Mouse (Mus musculus) intestine, embryonic 15.5 days (tissue): ENCODE measurements at regions not wholly inside any gene's neighbourhood (a gene's known extent, or its start where the extent isn't known, plus 50 kb on each side); places are given as distances from the start of the nearest gene placed in this dataset.

Experiments used
- ATAC-seq: fragments of 200-750 bp; cut with Nextera tagmentation; 2 replicates; pipeline ENCODE4 v1.8.0; 2017; ENCODE audit warnings: moderate TSS enrichment, moderate library complexity
- H3K27ac ChIP-seq: fragments of 300-500 bp; sonication (generic); 2 replicates; pipeline ENCODE4 v1.5.1; 2015; ENCODE audit warnings: mild to moderate bottlenecking, inconsistent platforms
- H3K27me3 ChIP-seq: fragments of 300-500 bp; sonication (generic); replicated peaks from 2 replicates; pipeline ENCODE4 v1.6.1; 2015; ENCODE audit warnings: inconsistent platforms
- H3K36me3 ChIP-seq: fragments of 300-500 bp; sonication (generic); 2 replicates; pipeline ENCODE4 v1.6.1; 2015; ENCODE audit warnings: inconsistent platforms
- H3K4me1 ChIP-seq: fragments of 300-500 bp; sonication (generic); replicated peaks from 2 replicates; pipeline ENCODE4 v1.6.1; 2015; ENCODE audit warnings: inconsistent platforms
- H3K4me2 ChIP-seq: fragments of 300-500 bp; sonication (generic); replicated peaks from 2 replicates; pipeline ENCODE4 v1.6.1; 2015; ENCODE audit warnings: mild to moderate bottlenecking, inconsistent platforms
- H3K4me3 ChIP-seq: fragments of 300-500 bp; sonication (generic); replicated peaks from 2 replicates; pipeline ENCODE4 v1.5.1; 2015; ENCODE audit warnings: inconsistent platforms
- H3K9ac ChIP-seq: fragments of 300-500 bp; sonication (generic); 2 replicates; pipeline ENCODE4 v1.6.1; 2015; ENCODE audit warnings: inconsistent platforms
- H3K9me3 ChIP-seq: fragments of 300-500 bp; sonication (generic); 2 replicates; pipeline ENCODE4 v1.6.1; 2016; ENCODE audit warnings: inconsistent platforms
- WGBS: fragments of 180-500 bp; shearing (Covaris S2); methylation state at CpG from one replicate; pipeline ENCODE4 v1.1.7; 2015; 5-methylcytosine and 5-hydroxymethylcytosine counted together

DNA sequence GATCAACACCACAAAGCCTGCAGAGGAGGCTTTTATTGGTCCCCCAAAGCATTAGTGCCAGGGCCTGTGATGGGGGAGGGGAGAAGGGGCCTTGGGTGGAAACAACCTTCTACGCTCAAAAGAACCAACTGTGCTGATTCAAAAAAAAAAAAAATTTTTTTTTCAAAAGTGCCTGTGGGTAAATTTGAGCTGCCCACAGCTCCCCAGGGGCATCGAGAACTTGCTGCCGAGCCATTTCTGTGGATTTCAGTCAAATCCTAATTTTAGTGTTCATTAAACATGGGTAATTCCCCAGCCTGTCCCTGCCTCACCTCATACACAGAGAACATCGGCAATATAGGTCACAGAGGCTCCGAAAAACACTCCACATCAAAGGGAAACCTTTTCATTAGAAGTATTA, 161.2 kb upstream of the Dynlrb2 start:
- H3K4me2 ChIP-seq, result no peak overlapping the region
- no peak overlapping the region for H3K9ac ChIP-seq
- no peaks in the 10 kb centered on the region for H3K27me3 ChIP-seq
- no peaks in the 10 kb centered on the region for H3K9me3 ChIP-seq
- no peaks in the 10 kb centered on the region for H3K36me3 ChIP-seq
- WGBS, result 86% methylated on average over 5 of the region's 5 CpGs
- H3K4me3 ChIP-seq, result no peak overlapping the region
- no peak for ATAC-seq
- no peaks in the 10 kb centered on the region for H3K4me1 ChIP-seq
- H3K27ac ChIP-seq, result no peak overlapping the region

DNA sequence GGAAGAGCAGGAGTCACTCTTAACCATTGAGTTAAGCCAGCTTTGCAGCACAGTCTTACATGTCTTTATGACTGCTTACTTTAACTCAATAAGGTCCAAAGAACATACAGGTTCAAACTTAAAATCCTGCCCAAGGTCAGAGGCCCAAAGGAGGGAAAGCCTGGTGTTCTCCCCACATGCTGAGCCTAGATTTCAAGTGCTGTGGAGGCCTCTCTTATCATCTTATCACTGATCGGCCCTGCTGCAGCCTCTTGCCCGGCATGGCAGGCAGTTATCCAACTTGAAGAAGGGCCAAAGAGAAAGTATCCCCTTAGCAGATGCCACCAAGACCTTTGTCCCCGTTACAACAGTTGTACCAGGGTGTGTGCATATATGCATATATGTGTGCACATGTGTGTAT, 170.0 kb upstream of the Dynlrb2 start:
- Histone ChIP-seq H3K36me3 (no peaks in the 10 kb centered on the region), H3K27ac (0 out of 2 replicates have a peak overlapping the region, but pooled peaks have one; percentile 27), H3K27me3 (no peaks in the 10 kb centered on the region), H3K4me3 (no peak overlapping the region), H3K9ac (no peak overlapping the region), H3K4me2 (no peak overlapping the region), H3K9me3 (no peaks in the 10 kb centered on the region), H3K4me1 (no peaks in the 10 kb centered on the region)
- peak; percentile 86 for ATAC-seq
- 50% methylated on average over 3 of the region's 3 CpGs for WGBS

DNA sequence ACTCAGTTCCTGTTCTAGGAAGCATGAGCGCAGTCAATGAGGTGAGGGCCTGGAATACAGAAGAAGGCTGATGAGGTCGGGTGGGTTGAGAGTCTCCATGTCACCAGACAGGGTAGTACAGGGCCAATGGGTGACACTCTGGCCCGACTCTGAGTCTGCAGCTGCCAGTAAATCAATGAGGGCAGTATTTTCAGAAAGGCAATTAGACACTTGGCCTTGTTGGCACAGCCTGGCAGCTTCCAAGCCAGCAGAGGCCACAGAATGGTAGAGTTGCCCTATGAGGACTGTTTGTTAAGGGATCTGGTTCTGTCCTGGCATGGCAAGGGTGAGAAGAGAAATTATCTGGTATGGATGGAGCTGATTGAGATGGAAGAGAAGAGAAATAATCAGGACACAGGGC, 170.7 kb upstream of the Dynlrb2 start:
- no peaks in the 10 kb centered on the region for H3K4me1 ChIP-seq
- 0 out of 2 replicates have a peak, but pooled peaks have one; percentile 10 for ATAC-seq
- 78% methylated on average over 3 of the region's 3 CpGs for WGBS

DNA sequence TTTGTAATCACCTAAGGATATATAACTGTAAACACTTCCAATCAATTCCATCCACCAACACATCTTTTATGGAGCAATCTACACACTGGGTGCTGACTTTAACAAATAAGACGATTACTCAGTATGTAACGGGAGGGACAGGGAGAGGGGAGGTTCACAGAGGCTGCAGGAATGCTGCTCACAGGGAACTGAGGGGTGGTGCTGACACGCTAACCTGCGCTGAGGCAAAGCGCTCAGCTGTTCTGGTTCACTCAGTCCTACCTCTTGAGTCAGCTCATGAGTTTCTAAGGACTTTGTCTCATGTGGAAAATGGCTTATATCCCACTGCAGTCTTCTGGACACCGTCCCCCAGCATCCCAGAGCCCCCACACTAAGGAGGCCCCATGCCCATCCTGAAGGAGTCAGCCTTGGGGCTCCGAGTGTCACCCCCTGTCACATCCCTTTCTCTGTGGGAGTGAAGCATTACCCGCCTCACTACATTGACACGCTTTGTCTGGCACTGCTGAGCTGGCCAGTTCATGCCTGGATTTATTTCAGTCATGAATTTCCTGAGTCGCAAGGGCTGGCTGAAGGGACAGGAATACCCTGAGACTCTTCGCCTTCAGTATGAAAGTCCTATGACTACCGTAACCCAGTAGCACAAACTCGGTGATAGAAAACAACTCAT, 184.6 kb upstream of the Dynlrb2 start:
- Histone ChIP-seq H3K4me2 (no peak overlapping the region), H3K27me3 (no peaks in the 10 kb centered on the region), H3K4me1 (no peaks in the 10 kb centered on the region), H3K36me3 (no peaks in the 10 kb centered on the region), H3K9me3 (no peaks in the 10 kb centered on the region), H3K4me3 (no peak overlapping the region), H3K9ac (no peak overlapping the region), H3K27ac (no peak overlapping the region)
- WGBS, result 84% methylated on average over 13 of the region's 13 CpGs
- no peak for ATAC-seq

More for the DNA sequence above, 170.7 kb upstream of the Dynlrb2 start:
- H3K9me3 ChIP-seq, result no peaks in the 10 kb centered on the region
- no peaks in the 10 kb centered on the region for H3K27me3 ChIP-seq
- H3K4me2 ChIP-seq, result no peak overlapping the region
- H3K27ac ChIP-seq, result no peak overlapping the region
- no peak overlapping the region for H3K9ac ChIP-seq
- H3K4me3 ChIP-seq, result no peak overlapping the region
- H3K36me3 ChIP-seq, result no peaks in the 10 kb centered on the region

DNA sequence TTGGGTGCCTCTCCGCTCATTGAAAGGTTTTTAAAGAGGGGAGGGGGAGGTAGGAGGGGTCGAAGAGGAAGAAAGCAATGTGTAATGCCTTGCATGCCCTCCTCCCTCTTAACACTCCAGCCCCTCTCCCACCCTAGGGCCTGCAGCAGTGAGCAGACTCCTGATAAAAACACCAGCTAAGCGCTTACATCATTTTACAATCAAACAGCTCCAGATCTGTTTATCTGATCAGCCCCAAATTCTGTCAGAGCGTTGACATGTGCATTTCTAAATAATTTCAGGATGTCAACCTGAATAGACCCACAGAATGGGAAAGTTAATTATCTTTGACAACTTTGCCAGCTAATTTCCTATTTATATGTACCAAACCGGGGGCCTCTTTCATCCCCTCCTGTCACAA, 189.4 kb upstream of the Dynlrb2 start:
- H3K9me3 ChIP-seq, result no peaks in the 10 kb centered on the region

DNA sequence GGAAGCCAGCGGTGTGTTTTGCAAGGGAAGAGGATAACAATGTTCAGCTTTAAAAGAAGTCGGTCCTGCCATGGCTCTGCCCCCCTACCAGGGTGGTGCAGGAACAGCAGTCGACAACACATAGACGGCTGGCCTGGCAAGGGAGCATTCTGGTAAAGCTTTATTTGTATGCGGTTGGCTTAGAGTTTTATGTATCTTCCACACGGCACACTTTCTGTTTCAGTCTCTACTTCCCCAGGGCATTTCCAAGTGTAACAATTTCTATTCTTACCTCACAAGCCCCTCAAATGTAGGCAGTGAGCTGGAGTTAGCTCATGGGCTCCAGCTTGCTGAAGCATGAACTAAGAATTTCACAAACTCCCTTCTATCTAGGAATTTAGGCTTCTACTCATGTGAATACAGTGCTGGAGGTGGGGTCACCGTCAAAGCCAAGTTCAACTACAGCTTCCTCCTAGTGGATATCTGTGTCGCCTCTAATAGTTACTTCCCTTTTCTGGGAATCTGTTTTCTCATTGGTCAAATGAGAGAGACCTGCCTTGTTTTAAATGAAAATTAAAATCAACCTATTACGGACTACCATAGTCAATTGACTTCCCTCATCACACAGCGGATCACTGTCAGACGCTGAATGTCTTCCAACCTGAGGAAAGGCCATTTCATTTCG, 190.2 kb upstream of the Dynlrb2 start:
- H3K27me3 ChIP-seq, result no peaks in the 10 kb centered on the region
- H3K9ac ChIP-seq, result no peak overlapping the region
- H3K9me3 ChIP-seq, result no peaks in the 10 kb centered on the region
- H3K4me3 ChIP-seq, result no peak overlapping the region
- no peaks in the 10 kb centered on the region for H3K4me1 ChIP-seq
- H3K36me3 ChIP-seq, result no peaks in the 10 kb centered on the region
- H3K4me2 ChIP-seq, result no peak overlapping the region
- H3K27ac ChIP-seq, result no peak overlapping the region
- WGBS, result 91% methylated on average over 12 of the region's 12 CpGs
- no peak for ATAC-seq

More for the DNA sequence above, 189.4 kb upstream of the Dynlrb2 start:
- Histone ChIP-seq H3K9ac (no peak overlapping the region), H3K36me3 (no peaks in the 10 kb centered on the region), H3K4me2 (no peak overlapping the region), H3K27ac (no peak overlapping the region), H3K4me3 (no peak overlapping the region), H3K4me1 (no peaks in the 10 kb centered on the region), H3K27me3 (no peaks in the 10 kb centered on the region)
- ATAC-seq, result no peak
- 39% methylated on average over 5 of the region's 5 CpGs for WGBS

DNA sequence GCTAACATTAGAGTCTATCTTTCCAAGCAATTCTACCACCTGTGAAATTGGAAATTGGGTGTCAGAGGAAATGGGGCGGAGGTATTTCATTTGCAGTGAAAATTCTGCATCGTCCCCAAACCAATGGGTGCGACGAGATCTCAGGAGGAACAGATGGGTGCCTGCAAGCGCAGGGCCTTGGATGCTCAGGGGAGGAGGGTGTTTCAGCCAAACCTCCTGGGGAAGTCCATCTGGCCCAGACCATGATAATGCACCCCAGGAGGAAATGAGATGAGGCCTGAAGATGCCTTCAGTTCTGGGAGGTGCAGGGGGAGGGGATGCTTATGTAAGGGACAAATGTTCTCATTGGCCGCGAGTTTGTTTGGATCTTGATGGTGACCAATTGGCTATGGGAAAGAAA, 205.9 kb upstream of the Dynlrb2 start:
- WGBS, result 92% methylated on average over 7 of the region's 7 CpGs

DNA sequence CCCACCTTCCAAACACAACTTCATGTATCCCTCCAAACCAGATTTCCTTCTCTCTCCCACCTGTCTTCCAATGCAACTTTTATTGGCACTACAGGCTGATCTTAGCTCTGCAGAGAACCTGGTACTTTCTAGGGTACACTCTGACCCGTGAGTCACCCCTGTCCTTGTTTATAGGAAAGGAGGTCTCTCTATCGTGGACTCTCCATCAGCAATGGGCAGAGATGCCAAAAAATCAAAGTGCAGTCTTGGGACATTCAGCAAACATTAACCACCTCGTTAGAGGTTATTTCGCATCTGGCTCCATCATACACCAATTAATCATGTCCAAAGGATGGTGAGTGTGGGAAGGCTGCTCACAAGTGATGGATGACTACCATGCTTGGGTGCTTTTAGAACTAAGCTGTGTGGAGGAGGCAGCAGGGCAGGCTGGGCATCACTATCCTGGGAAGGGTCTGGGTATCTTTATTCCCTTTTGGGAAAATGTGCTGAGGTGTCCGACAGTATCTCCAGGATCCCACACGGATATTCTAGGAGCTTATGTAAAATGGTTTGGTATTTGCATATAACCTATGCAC, 214.0 kb upstream of the Dynlrb2 start:
- H3K27me3 ChIP-seq, result no peaks in the 10 kb centered on the region
- no peak overlapping the region for H3K4me3 ChIP-seq
- ATAC-seq, result no peak
- H3K4me2 ChIP-seq, result no peak overlapping the region
- H3K27ac ChIP-seq, result no peak overlapping the region
- no peaks in the 10 kb centered on the region for H3K4me1 ChIP-seq
- no peaks in the 10 kb centered on the region for H3K9me3 ChIP-seq
- no peaks in the 10 kb centered on the region for H3K36me3 ChIP-seq
- 76% methylated on average over 6 of the region's 6 CpGs for WGBS
- no peak overlapping the region for H3K9ac ChIP-seq

More for the DNA sequence above, 205.9 kb upstream of the Dynlrb2 start:
- Histone ChIP-seq H3K9ac (no peak overlapping the region), H3K4me1 (no peaks in the 10 kb centered on the region), H3K4me3 (no peak overlapping the region), H3K36me3 (no peaks in the 10 kb centered on the region), H3K27ac (no peak overlapping the region), H3K9me3 (no peaks in the 10 kb centered on the region), H3K27me3 (no peaks in the 10 kb centered on the region), H3K4me2 (no peak overlapping the region)
- no peak for ATAC-seq

DNA sequence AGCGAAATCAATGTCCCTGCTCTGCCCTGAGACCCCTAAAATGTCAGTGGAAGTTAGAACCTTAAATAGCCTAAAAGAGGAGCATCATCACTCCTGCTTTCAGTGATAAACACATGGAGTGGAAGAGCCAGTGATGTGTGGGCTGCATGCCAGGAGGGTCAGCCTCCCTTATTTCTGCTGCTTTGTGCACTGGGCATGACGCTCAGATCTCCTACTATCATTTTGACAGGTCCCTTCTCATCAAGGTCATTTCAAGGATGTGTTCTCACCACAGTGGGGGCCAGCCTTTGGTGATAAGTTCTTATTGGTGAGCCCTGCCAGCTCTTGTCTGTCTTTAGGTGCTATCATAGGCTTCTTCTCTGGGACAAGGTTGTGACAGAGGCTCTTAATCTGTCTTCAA, 215.5 kb upstream of the Dynlrb2 start:
- no peak for ATAC-seq

DNA sequence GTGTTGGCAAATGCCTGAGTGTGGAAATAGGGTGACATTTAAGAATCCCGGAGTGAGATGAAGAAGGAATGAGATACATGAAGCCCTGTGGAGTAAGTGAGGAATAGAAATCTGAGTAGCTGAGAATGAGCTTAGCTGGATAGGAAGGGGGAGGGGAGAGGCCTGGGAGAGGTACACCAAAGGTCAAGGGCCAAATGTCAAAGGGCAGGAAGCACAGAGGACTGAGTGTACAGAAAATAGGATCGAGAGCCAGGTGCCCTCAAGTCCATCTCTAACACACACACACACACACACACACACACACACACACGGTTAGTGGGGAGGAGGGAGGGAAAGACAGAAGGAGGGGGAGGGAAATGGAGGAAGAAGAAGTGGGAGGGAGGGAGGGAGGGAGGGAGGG, 220.8 kb upstream of the Dynlrb2 start:
- Histone ChIP-seq H3K27ac (no peak overlapping the region), H3K27me3 (no peaks in the 10 kb centered on the region), H3K4me3 (no peak overlapping the region), H3K36me3 (no peaks in the 10 kb centered on the region), H3K9me3 (no peaks in the 10 kb centered on the region), H3K4me1 (no peaks in the 10 kb centered on the region), H3K4me2 (no peak overlapping the region), H3K9ac (no peak overlapping the region)
- 29% methylated on average over 2 of the region's 3 CpGs for WGBS
- no peak for ATAC-seq

More for the DNA sequence above, 215.5 kb upstream of the Dynlrb2 start:
- H3K36me3 ChIP-seq, result no peaks in the 10 kb centered on the region
- no peak overlapping the region for H3K4me2 ChIP-seq
- H3K27ac ChIP-seq, result no peak overlapping the region
- no peaks in the 10 kb centered on the region for H3K27me3 ChIP-seq
- no peak overlapping the region for H3K9ac ChIP-seq
- 67% methylated on average over 2 of the region's 2 CpGs for WGBS
- no peak overlapping the region for H3K4me3 ChIP-seq
- no peaks in the 10 kb centered on the region for H3K4me1 ChIP-seq
- H3K9me3 ChIP-seq, result no peaks in the 10 kb centered on the region

DNA sequence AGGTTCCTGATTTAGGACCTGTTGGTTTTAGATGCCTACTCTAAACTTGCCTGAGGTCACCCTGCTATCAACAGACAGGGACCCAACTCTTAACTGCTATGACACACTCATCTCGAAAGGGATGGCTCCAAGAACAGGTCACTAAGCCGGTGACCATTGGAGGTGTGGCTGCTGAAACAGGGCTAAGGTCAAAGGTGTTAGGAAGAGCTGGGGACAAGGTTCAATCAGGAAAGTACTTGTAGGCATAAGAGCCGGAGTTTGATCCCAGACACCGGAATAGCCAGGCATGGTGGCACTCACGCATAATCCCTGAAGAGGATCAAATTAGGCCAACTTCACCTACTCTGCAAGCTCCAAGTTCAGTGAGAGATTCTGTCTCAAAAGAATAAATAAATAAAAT, 222.4 kb upstream of the Dynlrb2 start:
- WGBS, result 87% methylated on average over 5 of the region's 5 CpGs
- no peaks in the 10 kb centered on the region for H3K4me1 ChIP-seq
- H3K36me3 ChIP-seq, result no peaks in the 10 kb centered on the region
- no peak for ATAC-seq
- H3K4me2 ChIP-seq, result no peak overlapping the region
- H3K9ac ChIP-seq, result no peak overlapping the region
- no peaks in the 10 kb centered on the region for H3K9me3 ChIP-seq
- H3K4me3 ChIP-seq, result no peak overlapping the region
- H3K27ac ChIP-seq, result no peak overlapping the region
- H3K27me3 ChIP-seq, result no peaks in the 10 kb centered on the region

DNA sequence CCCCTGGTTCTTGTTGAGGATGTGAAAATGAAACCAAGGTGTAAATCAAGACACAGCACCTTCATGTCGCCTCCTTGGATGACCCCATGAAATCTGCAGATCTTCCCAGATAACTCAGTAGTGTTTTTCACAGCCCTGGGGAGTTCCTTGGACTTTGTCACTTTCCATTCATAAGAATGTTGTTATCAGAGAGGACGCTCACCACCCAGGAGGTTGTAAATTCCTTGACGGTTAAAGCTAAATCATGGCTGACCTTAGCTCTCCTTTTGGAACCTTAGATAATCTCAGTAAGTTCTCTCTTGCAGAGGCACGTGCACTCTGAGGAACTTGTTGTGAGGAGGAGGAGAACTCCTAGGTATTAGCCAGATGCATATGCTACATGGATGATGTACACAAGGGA, 229.8 kb upstream of the Dynlrb2 start:
- ATAC-seq, result peak; percentile 94
- H3K9me3 ChIP-seq, result no peaks in the 10 kb centered on the region
- no peak overlapping the region for H3K4me3 ChIP-seq
- peak overlapping the region; percentile 17; the same call in 1 of the 2 replicates for H3K27ac ChIP-seq
- WGBS, result 25% methylated on average over 4 of the region's 4 CpGs
- H3K36me3 ChIP-seq, result no peaks in the 10 kb centered on the region
- no peaks in the 10 kb centered on the region for H3K27me3 ChIP-seq
- no peak overlapping the region for H3K4me2 ChIP-seq
- no peak overlapping the region for H3K9ac ChIP-seq
- H3K4me1 ChIP-seq, result no peaks in the 10 kb centered on the region

DNA sequence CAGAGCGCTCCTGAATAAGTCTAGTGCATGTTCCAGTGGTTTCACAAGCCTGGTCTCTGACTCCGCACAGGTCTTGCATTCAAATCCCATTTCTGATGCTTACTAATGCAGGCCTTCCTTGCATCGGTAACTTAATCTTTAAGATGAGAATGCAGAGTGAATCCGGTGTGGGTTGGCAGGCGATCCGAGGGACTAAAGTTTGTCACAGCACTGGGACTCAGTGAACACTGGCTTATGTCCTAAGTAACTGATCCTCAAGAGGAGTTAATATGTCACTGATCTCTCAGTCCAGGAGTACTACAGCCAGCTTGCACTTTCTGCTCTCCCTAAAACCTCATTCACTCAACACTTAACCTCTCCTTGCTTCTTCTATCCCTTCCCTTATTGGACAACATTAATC, 233.5 kb upstream of the Dynlrb2 start:
- Histone ChIP-seq H3K36me3 (no peaks in the 10 kb centered on the region), H3K9ac (no peak overlapping the region), H3K4me1 (no peaks in the 10 kb centered on the region; the same call in 1 of the 2 replicates), H3K27ac (no peak overlapping the region), H3K4me3 (no peak overlapping the region), H3K9me3 (no peaks in the 10 kb centered on the region), H3K4me2 (no peak overlapping the region), H3K27me3 (no peaks in the 10 kb centered on the region)
- 86% methylated on average over 6 of the region's 6 CpGs for WGBS
- no peak for ATAC-seq
